Mouse (Mus musculus) cerebellum, adult 2 months (tissue): ENCODE measurements around the gene Mast2.

Experiments used
- CTCF ChIP-seq: fragments of 200-500 bp; IDR thresholded peaks from 2 replicates; pipeline ENCODE4 v1.5.1; 2011; ENCODE audit warnings: low read depth, mild to moderate bottlenecking, control low read depth, low read length, moderate library complexity, borderline replicate concordance; ENCODE audit not compliant: insufficient read depth
- POLR2A ChIP-seq: fragments of 200-500 bp; IDR thresholded peaks from 2 replicates; pipeline ENCODE4 v1.6.1; 2011; ENCODE audit warnings: low read length, control low read depth, borderline replicate concordance; ENCODE audit not compliant: insufficient read depth

DNA sequence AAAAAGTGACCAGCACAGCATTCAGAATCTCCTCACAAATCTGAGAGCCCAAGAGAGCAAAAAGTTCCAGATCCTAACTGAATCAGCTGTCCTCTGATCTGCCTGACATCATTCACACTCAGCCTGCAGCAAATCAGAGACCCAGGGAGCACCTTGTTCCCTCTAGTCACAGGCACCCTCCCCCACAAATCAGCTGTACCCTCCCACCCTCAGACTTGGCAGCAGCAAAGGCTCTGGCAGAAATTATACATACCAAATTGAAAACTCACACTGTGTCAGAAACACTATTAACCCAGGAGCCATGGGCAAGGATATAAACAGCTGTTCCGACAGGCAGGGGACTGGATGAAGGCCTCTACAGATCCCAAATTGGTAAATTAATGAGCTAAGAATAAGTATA lies 92.3 kb downstream of the Mast2 start:
- TF ChIP-seq CTCF (no peak), POLR2A (no peak)
